Mouse (Mus musculus) lung, postnatal 25 days (tissue): ENCODE results near the gene Wrap53.
A peak's percentile ranks its signal among the peaks of the same experiment; 100 is the strongest.
"Not testable (repeated sequence)": the region's sequence is repeated elsewhere in the genome, so short reads cannot be mapped to it uniquely, and the experiment has no call there.

Source experiments
- DNase-seq: peaks from one replicate; pipeline ENCODE4 v3.0.0; 2022; ENCODE audit warnings: low spot score

The Wrap53 gene

GRCm38 (mm10) chr11:69532480-69533150 lies 47.4 kb downstream of the Wrap53 start:
- no peak for DNase-seq

- DNase-seq = not testable (repeated sequence)
Observed at GRCm38 (mm10) chr11:69530755-69531154, 49.3 kb downstream of the Wrap53 start.

GRCm38 (mm10) chr11:69530281-69530680 lies 49.8 kb downstream of the Wrap53 start:
- DNase-seq = not testable (repeated sequence)

- no peak for DNase-seq
Observed at GRCm38 (mm10) chr11:69528031-69528390, 52.0 kb downstream of the Wrap53 start.

GRCm38 (mm10) chr11:69527098-69528030 lies 52.7 kb downstream of the Wrap53 start:
- no peak for DNase-seq

- DNase-seq = no peak
Observed at GRCm38 (mm10) chr11:69526631-69527030, 53.4 kb downstream of the Wrap53 start.

- no peak for DNase-seq
Observed at GRCm38 (mm10) chr11:69525661-69526060, 54.4 kb downstream of the Wrap53 start.

GRCm38 (mm10) chr11:69523651-69524050 lies 56.4 kb downstream of the Wrap53 start:
- peak; percentile 53 for DNase-seq

GRCm38 (mm10) chr11:69521526-69522149 lies 58.4 kb downstream of the Wrap53 start:
- no peak for DNase-seq

GRCm38 (mm10) chr11:69519976-69520375 lies 60.1 kb downstream of the Wrap53 start:
- DNase-seq = no peak

- no peak for DNase-seq
Observed at GRCm38 (mm10) chr11:69516661-69517060, 63.4 kb downstream of the Wrap53 start.

GRCm38 (mm10) chr11:69516151-69516640 lies 63.9 kb downstream of the Wrap53 start:
- DNase-seq = no peak

GRCm38 (mm10) chr11:69513840-69514239 lies 66.2 kb downstream of the Wrap53 start:
- peak; percentile 71 for DNase-seq
